Mouse (Mus musculus) myocyte (in vitro differentiated cells): Measurements from ENCODE around the gene Rpf1. TPM values are rescaled to one million over a fixed set of nuclear protein-coding genes. Genes with fewer than 3 reads are reported as not detected.

Source experiments
- H3K27me3 ChIP-seq: one replicate; pipeline ENCODE4 v1.6.1; 2011; ENCODE audit not compliant: control insufficient read depth, insufficient read depth, insufficient read length
- H3K36me3 ChIP-seq: one replicate; pipeline ENCODE4 v1.6.1; 2011; ENCODE audit not compliant: control insufficient read depth, insufficient read depth
- H3K4me2 ChIP-seq: one replicate; pipeline ENCODE4 v1.6.1; 2011; ENCODE audit warnings: low read depth, control low read depth
- H3K4me3 ChIP-seq: one replicate; pipeline ENCODE4 v1.5.1; 2011; ENCODE audit warnings: mild to moderate bottlenecking, control low read depth, moderate library complexity
- H3K79me2 ChIP-seq: one replicate; pipeline ENCODE4 v1.6.1; 2011; ENCODE audit not compliant: control insufficient read depth, insufficient read depth
- H3ac ChIP-seq: one replicate; pipeline ENCODE4 v1.6.1; 2011; ENCODE audit not compliant: control insufficient read depth, insufficient read length
- CEBPB ChIP-seq: IDR thresholded peaks from 2 replicates; pipeline ENCODE4 v1.6.1; 2011; ENCODE audit warnings: mild to moderate bottlenecking, moderate library complexity; ENCODE audit not compliant: poor library complexity, insufficient read depth, severe bottlenecking
- E2F4 ChIP-seq: IDR thresholded peaks from one replicate; pipeline ENCODE4 v1.6.1; 2011; ENCODE audit warnings: mild to moderate bottlenecking, control low read depth, moderate library complexity; ENCODE audit not compliant: insufficient read depth
- MAX ChIP-seq: IDR thresholded peaks from one replicate; pipeline ENCODE4 v1.6.1; 2011; ENCODE audit warnings: low read depth, mild to moderate bottlenecking, control low read depth
- MYOD1 ChIP-seq, 3 experiments: IDR thresholded peaks; one replicate each; pipeline ENCODE4 v1.6.1; 2011; ENCODE audit warnings: control low read depth in 2 of 3, low read depth in 2 of 3, mild to moderate bottlenecking in 2 of 3, moderate library complexity in 1 of 3; ENCODE audit not compliant: insufficient read length in 2 of 3, control insufficient read depth in 1 of 3
- MYOG ChIP-seq, 3 experiments: IDR thresholded peaks; one replicate each; pipeline ENCODE4 v1.6.1; 2011; ENCODE audit warnings: control low read depth in 2 of 3, low read depth in 2 of 3, mild to moderate bottlenecking in 2 of 3; ENCODE audit not compliant: insufficient read length in 2 of 3, control insufficient read depth in 1 of 3, insufficient read depth in 1 of 3
- POLR2A ChIP-seq: IDR thresholded peaks from one replicate; pipeline ENCODE4 v1.6.1; 2011; ENCODE audit warnings: low read depth, mild to moderate bottlenecking, control low read depth, moderate library complexity; ENCODE audit not compliant: insufficient read length
- POLR2AphosphoS2 ChIP-seq: IDR thresholded peaks from one replicate; pipeline ENCODE4 v1.6.1; 2011; ENCODE audit warnings: low read depth, control low read depth; ENCODE audit not compliant: insufficient read length
- REST ChIP-seq: IDR thresholded peaks from one replicate; pipeline ENCODE4 v1.6.1; 2011; ENCODE audit warnings: mild to moderate bottlenecking, control low read depth, moderate library complexity; ENCODE audit not compliant: insufficient read depth, insufficient read length
- SRF ChIP-seq: IDR thresholded peaks from one replicate; pipeline ENCODE4 v1.6.1; 2011; ENCODE audit warnings: low read depth; ENCODE audit not compliant: control insufficient read depth, insufficient read length
- TCF12 ChIP-seq: IDR thresholded peaks from one replicate; pipeline ENCODE4 v1.6.1; 2011; ENCODE audit warnings: mild to moderate bottlenecking, control low read depth; ENCODE audit not compliant: poor library complexity, insufficient read depth, severe bottlenecking
- TCF3 ChIP-seq: IDR thresholded peaks from one replicate; pipeline ENCODE4 v1.6.1; 2011; ENCODE audit warnings: low read depth, control low read depth; ENCODE audit not compliant: insufficient read length
- USF1 ChIP-seq: IDR thresholded peaks from one replicate; pipeline ENCODE4 v1.6.1; 2011; ENCODE audit warnings: low read depth, mild to moderate bottlenecking, control low read depth, moderate library complexity
- polyA plus RNA-seq: library from polyadenylated mRNA; unstranded; fragments of >200 nt; fragmentation: generic; extraction: Trizol; gene quantifications from one replicate; pipeline ENCODE4 v1.2.1, GENCODE M21; 2012; ENCODE audit warnings: missing spikeins

Rpf1 gene
- polyA plus RNA-seq, 1 experiment = 13.5 TPM

- TF ChIP-seq POLR2A (no peak), REST (no peak), CEBPB (no peak), TCF12 (no peak), USF1 (no peak), MYOD1 (IDR thresholded peaks at IDR 0.05; ENCODE audit: control insufficient read depth in 1 of 3, insufficient read length in 2 of 3, low read depth in 2 of 3) (no peak), SRF (no peak), E2F4 (no peak), MYOG (IDR thresholded peaks at IDR 0.05; ENCODE audit: control insufficient read depth in 1 of 3, insufficient read depth in 1 of 3, insufficient read length in 2 of 3, low read depth in 2 of 3) (no peak), MAX (no peak), POLR2AphosphoS2 (no peak), TCF3 (no peak)
- H3K79me2 ChIP-seq = no peaks in the 10 kb centered on the region
- H3ac ChIP-seq = no peak overlapping the region
- no peaks in the 10 kb centered on the region for H3K36me3 ChIP-seq
- no peak overlapping the region for H3K4me2 ChIP-seq
- H3K27me3 ChIP-seq = no peaks in the 10 kb centered on the region
- H3K4me3 ChIP-seq = no peak overlapping the region
Observed at GRCm38 (mm10) chr3:146557507-146557906, 36.3 kb upstream of the Rpf1 start.

- Histone ChIP-seq H3K79me2 (no peaks in the 10 kb centered on the region), H3K4me2 (no peak overlapping the region), H3K36me3 (no peaks in the 10 kb centered on the region), H3ac (no peak overlapping the region), H3K27me3 (no peaks in the 10 kb centered on the region), H3K4me3 (no peak overlapping the region)
- TF ChIP-seq E2F4 (no peak), MAX (no peak), USF1 (no peak), MYOD1 (IDR thresholded peaks at IDR 0.05; ENCODE audit: control insufficient read depth in 1 of 3, insufficient read length in 2 of 3, low read depth in 2 of 3) (no peak), CEBPB (no peak), POLR2A (no peak), REST (no peak), TCF3 (no peak), TCF12 (no peak)
Observed at GRCm38 (mm10) chr3:146556567-146556966, 35.3 kb upstream of the Rpf1 start.

- Histone ChIP-seq H3ac (no peak overlapping the region), H3K36me3 (no peaks in the 10 kb centered on the region), H3K4me2 (no peak overlapping the region), H3K4me3 (no peak overlapping the region), H3K27me3 (no peaks in the 10 kb centered on the region), H3K79me2 (no peaks in the 10 kb centered on the region)
- TF ChIP-seq MYOG (IDR thresholded peaks at IDR 0.05; ENCODE audit: control insufficient read depth in 1 of 3, insufficient read depth in 1 of 3, insufficient read length in 2 of 3, low read depth in 2 of 3) = no peak
- TF ChIP-seq TCF12 = no peak
- TF ChIP-seq TCF3 = no peak
- TF ChIP-seq E2F4 = no peak
- no peak for TF ChIP-seq USF1
- TF ChIP-seq SRF = no peak
Observed at GRCm38 (mm10) chr3:146554816-146555215, 33.6 kb upstream of the Rpf1 start.

- Histone ChIP-seq H3ac (no peak overlapping the region), H3K79me2 (no peaks in the 10 kb centered on the region), H3K36me3 (no peaks in the 10 kb centered on the region), H3K4me2 (no peak overlapping the region), H3K4me3 (no peak overlapping the region), H3K27me3 (no peaks in the 10 kb centered on the region)
- TF ChIP-seq CEBPB (no peak), USF1 (no peak), TCF3 (no peak), MYOD1 (IDR thresholded peaks at IDR 0.05; ENCODE audit: control insufficient read depth in 1 of 3, insufficient read length in 2 of 3, low read depth in 2 of 3) (no peak), MYOG (IDR thresholded peaks at IDR 0.05; ENCODE audit: control insufficient read depth in 1 of 3, insufficient read depth in 1 of 3, insufficient read length in 2 of 3, low read depth in 2 of 3) (no peak), POLR2A (no peak)
Observed at GRCm38 (mm10) chr3:146543632-146544031, 22.4 kb upstream of the Rpf1 start.

- no peaks in the 10 kb centered on the region for H3K27me3 ChIP-seq
- no peak overlapping the region for H3ac ChIP-seq
- no peaks in the 10 kb centered on the region for H3K79me2 ChIP-seq
- no peak for TF ChIP-seq MYOG (IDR thresholded peaks at IDR 0.05; ENCODE audit: control insufficient read depth in 1 of 3, insufficient read depth in 1 of 3, insufficient read length in 2 of 3, low read depth in 2 of 3)
- no peak for TF ChIP-seq MAX
- no peak for TF ChIP-seq SRF
- no peak for TF ChIP-seq REST
- no peak for TF ChIP-seq USF1
- no peak for TF ChIP-seq MYOD1 (IDR thresholded peaks at IDR 0.05; ENCODE audit: control insufficient read depth in 1 of 3, insufficient read length in 2 of 3, low read depth in 2 of 3)
- TF ChIP-seq E2F4 = no peak
- TF ChIP-seq CEBPB = no peak
- no peak for TF ChIP-seq POLR2AphosphoS2
- TF ChIP-seq TCF12 = no peak
- no peak for TF ChIP-seq POLR2A
- TF ChIP-seq TCF3 = no peak
- H3K4me2 ChIP-seq = no peak overlapping the region
- no peak overlapping the region for H3K4me3 ChIP-seq
- H3K36me3 ChIP-seq = no peaks in the 10 kb centered on the region
Observed at GRCm38 (mm10) chr3:146540521-146541273, 19.5 kb upstream of the Rpf1 start.
